Mouse (Mus musculus) liver, embryonic 16.5 days (tissue): ENCODE measurements around the gene Aatf. TPM values are rescaled to one million over a fixed set of nuclear protein-coding genes. Genes with fewer than 3 reads are reported as not detected.

ENCODE experiments used
- ATAC-seq: fragments of 200-750 bp; cut with Nextera tagmentation; 2 replicates; pipeline ENCODE4 v1.8.0; 2017; ENCODE audit warnings: low read depth, mild to moderate bottlenecking, moderate number of reproducible peaks, moderate library complexity
- H3K27ac ChIP-seq: fragments of 300-500 bp; sonication (generic); 2 replicates; pipeline ENCODE4 v1.5.1; 2014; ENCODE audit warnings: mild to moderate bottlenecking, low read length
- H3K27me3 ChIP-seq: fragments of 300-500 bp; sonication (generic); 2 replicates; pipeline ENCODE4 v1.6.1; 2014; ENCODE audit warnings: low read depth, low read length, mixed read lengths; ENCODE audit not compliant: control insufficient read depth, insufficient read depth
- H3K36me3 ChIP-seq: fragments of 300-500 bp; sonication (generic); 2 replicates; pipeline ENCODE4 v1.6.1; 2014; ENCODE audit warnings: mild to moderate bottlenecking; ENCODE audit not compliant: control insufficient read depth, insufficient read depth
- H3K4me1 ChIP-seq: fragments of 300-500 bp; sonication (generic); 2 replicates; pipeline ENCODE4 v1.6.1; 2014; ENCODE audit warnings: low read depth, low read length, mixed read lengths; ENCODE audit not compliant: control insufficient read depth
- H3K4me2 ChIP-seq: fragments of 300-500 bp; sonication (generic); 2 replicates; pipeline ENCODE4 v1.6.1; 2014; ENCODE audit warnings: low read depth, low read length, mixed read lengths
- H3K4me3 ChIP-seq: fragments of 300-500 bp; sonication (generic); 2 replicates; pipeline ENCODE4 v1.5.1; 2014; ENCODE audit warnings: low read depth, mild to moderate bottlenecking, low read length
- H3K9ac ChIP-seq: fragments of 300-500 bp; sonication (generic); 2 replicates; pipeline ENCODE4 v1.6.1; 2014; ENCODE audit warnings: low read depth, low read length
- H3K9me3 ChIP-seq: fragments of 300-500 bp; sonication (generic); replicated peaks from 2 replicates; pipeline ENCODE4 v1.6.1; 2016; ENCODE audit warnings: low read length; ENCODE audit not compliant: control insufficient read depth
- WGBS: fragments of 180-500 bp; shearing (Covaris S2); extraction: QIAGEN DNeasy Blood & Tissue Kit; methylation state at CpG from one replicate; pipeline ENCODE4 v1.1.7; 2014; ENCODE audit not compliant: insufficient replicate concordance; 5-methylcytosine and 5-hydroxymethylcytosine counted together
- polyA plus RNA-seq: library from polyadenylated mRNA; unstranded; fragments of >200 nt; fragmentation: Nextera tagmentation; extraction: Ambion mirVana; gene quantifications from 2 replicates; pipeline ENCODE4 v1.2.1, GENCODE M21; 2015

The Aatf gene
- polyA plus RNA-seq, 1 experiment from 2014 or later: 23.3 TPM

DNA sequence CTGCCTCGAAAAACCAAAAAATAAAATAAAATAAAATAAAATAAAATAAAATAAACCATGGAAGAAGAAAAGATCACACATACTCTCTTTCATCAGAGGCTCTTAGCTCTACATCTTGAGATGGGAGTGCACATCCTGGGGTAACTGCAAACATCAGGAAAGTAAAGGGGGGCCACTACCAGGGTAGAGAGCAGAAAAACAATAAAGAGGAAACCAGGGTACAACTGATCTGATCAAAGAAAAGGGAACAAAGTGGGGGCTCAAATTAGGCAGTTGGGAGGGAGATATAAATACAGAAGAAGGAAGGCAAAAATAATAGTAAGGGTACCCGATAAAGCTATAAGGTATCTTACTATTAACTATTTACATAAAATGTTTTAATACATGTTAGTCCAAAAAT, 36.7 kb downstream of the Aatf start:
- no peak overlapping the region for H3K27ac ChIP-seq
- no peaks in the 10 kb centered on the region for H3K9me3 ChIP-seq
- peaks cover 2% of the 10 kb centered on the region; the same call in 1 of the 2 replicates for H3K4me1 ChIP-seq
- no peak overlapping the region for H3K9ac ChIP-seq
- 54% methylated on average over 2 of the region's 2 CpGs for WGBS
- no peak for ATAC-seq
- no peaks in the 10 kb centered on the region for H3K36me3 ChIP-seq
- H3K27me3 ChIP-seq: no peaks in the 10 kb centered on the region
- H3K4me3 ChIP-seq: no peak overlapping the region
- no peak overlapping the region for H3K4me2 ChIP-seq

DNA sequence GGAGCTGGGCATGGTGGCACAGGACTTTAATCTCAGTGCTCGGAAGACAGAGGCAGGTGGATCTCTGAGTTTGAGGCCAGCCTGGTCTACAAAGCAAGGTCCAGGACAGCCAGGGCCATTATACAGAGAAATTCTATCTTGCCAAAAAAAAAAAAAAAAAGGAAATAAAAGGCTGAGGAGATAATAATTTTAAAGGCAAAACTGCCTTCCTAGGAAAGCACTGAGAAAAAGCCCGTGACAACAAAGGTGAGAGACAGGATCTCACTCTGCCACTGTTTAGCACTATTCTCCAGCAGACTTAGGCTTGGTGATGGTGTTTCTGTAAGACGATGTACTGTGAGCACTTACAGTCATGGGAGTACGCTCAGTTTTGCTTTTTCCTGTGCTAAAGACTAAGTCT, 37.3 kb downstream of the Aatf start:
- Histone ChIP-seq H3K4me3 (no peak overlapping the region), H3K4me2 (no peak overlapping the region), H3K27ac (no peak overlapping the region), H3K4me1 (peaks cover 2% of the 10 kb centered on the region; the same call in 1 of the 2 replicates), H3K9me3 (no peaks in the 10 kb centered on the region), H3K27me3 (no peaks in the 10 kb centered on the region), H3K36me3 (no peaks in the 10 kb centered on the region), H3K9ac (no peak overlapping the region)
- WGBS: 76% methylated on average over 4 of the region's 4 CpGs
- no peak for ATAC-seq

DNA sequence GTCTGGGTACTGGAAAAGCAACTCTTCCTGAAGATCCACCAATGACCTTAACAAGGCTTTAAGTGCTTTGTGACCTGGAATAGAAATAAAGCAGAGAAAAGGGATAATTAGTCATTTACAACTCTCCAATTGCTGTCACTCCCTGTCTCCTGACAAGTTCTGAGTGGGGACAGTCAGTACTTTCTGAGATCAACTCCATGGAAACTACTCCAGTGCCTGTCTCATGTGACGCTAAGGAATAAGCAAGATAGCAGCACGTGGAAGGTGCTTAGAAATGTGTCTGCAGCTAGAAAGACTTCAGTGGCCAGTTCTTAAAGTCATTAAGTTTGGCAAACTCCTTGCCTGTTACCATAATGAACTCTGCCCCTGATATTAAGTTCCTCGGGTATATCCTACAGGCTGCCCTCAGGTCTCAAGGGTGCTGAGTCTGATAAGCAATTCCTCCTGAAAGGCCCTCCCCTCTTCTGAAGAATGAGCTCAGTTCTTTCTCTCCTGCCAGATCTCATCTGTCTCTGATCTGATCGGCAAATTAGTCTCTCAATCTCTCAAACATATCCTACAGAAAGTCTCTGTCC, 40.1 kb downstream of the Aatf start:
- no peak overlapping the region for H3K4me3 ChIP-seq
- no peak for ATAC-seq
- H3K27ac ChIP-seq: no peak overlapping the region
- no peaks in the 10 kb centered on the region for H3K27me3 ChIP-seq
- no peaks in the 10 kb centered on the region for H3K9me3 ChIP-seq
- 55% methylated on average over 4 of the region's 4 CpGs for WGBS
- no peaks in the 10 kb centered on the region for H3K36me3 ChIP-seq
- H3K4me2 ChIP-seq: no peak overlapping the region
- H3K4me1 ChIP-seq: peaks cover 2% of the 10 kb centered on the region; the same call in 1 of the 2 replicates
- H3K9ac ChIP-seq: no peak overlapping the region

DNA sequence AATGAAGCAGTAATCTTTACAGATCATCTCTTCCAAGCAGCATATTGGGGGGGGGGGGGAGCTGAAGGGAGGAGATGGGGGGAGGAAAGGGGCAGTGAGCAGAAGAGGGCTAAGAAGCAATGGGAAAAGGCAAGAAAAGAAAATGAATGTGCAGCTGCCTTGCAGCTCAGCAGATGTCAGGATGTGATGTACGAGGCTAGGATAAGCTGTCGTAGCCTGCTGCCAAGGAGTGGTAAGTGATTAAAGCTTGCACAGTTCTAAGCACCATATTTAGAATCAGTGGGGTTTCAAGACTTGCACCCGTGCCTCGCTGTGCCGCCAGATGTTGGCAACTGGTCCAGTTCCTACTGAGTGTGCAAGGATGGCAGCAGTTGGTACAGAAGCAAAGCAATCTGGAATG, 48.8 kb downstream of the Aatf start:
- Histone ChIP-seq H3K36me3 (no peaks in the 10 kb centered on the region; the same call in none of the 2 replicates), H3K9me3 (no peaks in the 10 kb centered on the region), H3K4me2 (no peak overlapping the region), H3K27ac (no peak overlapping the region), H3K4me1 (no peaks in the 10 kb centered on the region), H3K4me3 (no peak overlapping the region), H3K9ac (no peak overlapping the region), H3K27me3 (no peaks in the 10 kb centered on the region)
- WGBS: 65% methylated on average over 5 of the region's 5 CpGs
- ATAC-seq: no peak

- no peaks in the 10 kb centered on the region for H3K27me3 ChIP-seq
- H3K9me3 ChIP-seq: no peaks in the 10 kb centered on the region
- no peak for ATAC-seq
- no peaks in the 10 kb centered on the region for H3K36me3 ChIP-seq
- no peak overlapping the region for H3K27ac ChIP-seq
- H3K9ac ChIP-seq: no peak overlapping the region
- no peak overlapping the region for H3K4me3 ChIP-seq
- no peaks in the 10 kb centered on the region; the same call in 1 of the 2 replicates for H3K4me1 ChIP-seq
- 74% methylated on average over 7 of the region's 7 CpGs for WGBS
- no peak overlapping the region for H3K4me2 ChIP-seq
These were observed 59.4 kb downstream of the Aatf start for GRCm38 (mm10) chr11:84453901-84454300.

GRCm38 (mm10) chr11:84442554-84443331, 70.6 kb downstream of the Aatf start:
- Histone ChIP-seq H3K4me2 (peak overlapping the region; percentile 36; the same call in 1 of the 2 replicates), H3K9me3 (no peaks in the 10 kb centered on the region), H3K27ac (peak overlapping the region; percentile 37), H3K9ac (no peak overlapping the region), H3K4me3 (no peak overlapping the region), H3K27me3 (no peaks in the 10 kb centered on the region), H3K36me3 (no peaks in the 10 kb centered on the region; the same call in 1 of the 2 replicates), H3K4me1 (no peaks in the 10 kb centered on the region)
- peak; percentile 85 for ATAC-seq
- 57% methylated on average over 4 of the region's 4 CpGs for WGBS

DNA sequence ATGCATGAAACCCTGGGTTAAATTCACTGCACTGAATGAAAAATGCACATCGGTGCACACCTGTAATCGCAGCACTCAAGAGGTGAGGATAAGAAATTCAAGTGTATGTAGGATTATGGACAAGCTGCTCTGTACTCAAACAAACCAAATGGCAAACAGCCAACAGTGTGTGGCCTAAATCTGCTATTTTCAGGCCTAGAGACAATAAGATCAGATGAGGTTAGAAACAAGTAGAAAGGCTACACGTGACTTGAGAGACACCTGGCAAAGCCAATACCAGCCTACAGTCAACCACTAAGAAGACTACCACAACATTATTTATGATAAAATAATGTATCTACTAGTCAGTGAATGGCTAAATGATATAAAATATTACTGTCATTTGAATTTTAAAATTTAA, 72.9 kb downstream of the Aatf start:
- H3K36me3 ChIP-seq: no peaks in the 10 kb centered on the region; the same call in 1 of the 2 replicates
- no peaks in the 10 kb centered on the region for H3K9me3 ChIP-seq
- H3K9ac ChIP-seq: no peak overlapping the region
- H3K4me1 ChIP-seq: peaks cover 4% of the 10 kb centered on the region; the same call in 1 of the 2 replicates
- WGBS: 86% methylated on average over 3 of the region's 3 CpGs
- H3K27me3 ChIP-seq: no peaks in the 10 kb centered on the region
- no peak overlapping the region for H3K27ac ChIP-seq
- H3K4me2 ChIP-seq: no peak overlapping the region
- no peak for ATAC-seq
- no peak overlapping the region for H3K4me3 ChIP-seq

DNA sequence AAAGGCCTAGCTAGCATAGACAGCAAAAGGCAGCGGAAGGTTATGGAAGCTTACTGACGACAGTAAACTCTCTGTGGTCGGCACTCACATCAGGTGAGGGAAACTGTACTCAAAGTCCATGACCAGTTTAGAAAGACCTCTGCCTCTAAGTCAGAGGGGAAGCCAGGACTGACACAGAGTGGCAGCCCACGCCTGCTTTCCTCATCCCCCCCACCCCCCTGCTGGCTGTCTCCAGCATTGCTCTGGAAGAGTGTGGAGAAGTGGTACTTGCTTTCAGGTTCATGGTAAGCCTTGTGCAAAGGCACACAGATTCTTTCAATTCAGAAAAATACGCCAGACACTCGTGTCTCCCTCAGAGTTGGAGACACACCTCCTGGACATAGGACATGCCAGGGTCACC, 78.4 kb downstream of the Aatf start:
- no peaks in the 10 kb centered on the region for H3K36me3 ChIP-seq
- 0 out of 2 replicates have a peak, but pooled peaks have one; percentile 13 for ATAC-seq

DNA sequence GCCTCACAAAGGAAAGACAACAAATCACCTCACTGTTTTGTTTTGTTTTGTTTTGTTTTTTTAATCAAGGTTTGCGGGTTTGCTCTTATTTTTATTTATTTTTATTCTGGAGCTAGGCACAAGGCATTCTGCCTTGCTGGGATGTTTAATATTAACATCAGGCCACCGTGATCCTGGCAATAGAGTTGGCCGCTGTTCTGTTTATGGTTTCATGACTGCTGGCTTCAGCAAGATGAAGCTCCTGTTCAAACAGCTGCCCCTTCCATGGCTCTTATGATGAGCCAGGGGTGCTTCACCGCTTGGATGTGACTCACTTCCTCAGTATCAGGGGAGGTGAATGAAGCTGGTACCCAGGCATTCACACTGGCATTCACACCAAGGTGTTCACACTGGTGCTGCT, 83.0 kb downstream of the Aatf start:
- Histone ChIP-seq H3K36me3 (no peaks in the 10 kb centered on the region), H3K9me3 (no peaks in the 10 kb centered on the region), H3K4me1 (no peaks in the 10 kb centered on the region), H3K4me2 (no peak overlapping the region), H3K4me3 (no peak overlapping the region), H3K27ac (no peak overlapping the region), H3K27me3 (no peaks in the 10 kb centered on the region), H3K9ac (no peak overlapping the region)
- ATAC-seq: no peak
- 77% methylated on average over 4 of the region's 4 CpGs for WGBS

More for the DNA sequence above, 78.4 kb downstream of the Aatf start:
- H3K4me2 ChIP-seq: no peak overlapping the region
- no peaks in the 10 kb centered on the region for H3K27me3 ChIP-seq
- H3K4me3 ChIP-seq: no peak overlapping the region
- H3K4me1 ChIP-seq: peaks cover 4% of the 10 kb centered on the region; the same call in 1 of the 2 replicates
- H3K27ac ChIP-seq: no peak overlapping the region
- H3K9me3 ChIP-seq: no peaks in the 10 kb centered on the region
- 74% methylated on average over 6 of the region's 6 CpGs for WGBS
- H3K9ac ChIP-seq: no peak overlapping the region
